8 mouse cellular contexts compared by ENCODE assay signal in the genomic region with DNA sequence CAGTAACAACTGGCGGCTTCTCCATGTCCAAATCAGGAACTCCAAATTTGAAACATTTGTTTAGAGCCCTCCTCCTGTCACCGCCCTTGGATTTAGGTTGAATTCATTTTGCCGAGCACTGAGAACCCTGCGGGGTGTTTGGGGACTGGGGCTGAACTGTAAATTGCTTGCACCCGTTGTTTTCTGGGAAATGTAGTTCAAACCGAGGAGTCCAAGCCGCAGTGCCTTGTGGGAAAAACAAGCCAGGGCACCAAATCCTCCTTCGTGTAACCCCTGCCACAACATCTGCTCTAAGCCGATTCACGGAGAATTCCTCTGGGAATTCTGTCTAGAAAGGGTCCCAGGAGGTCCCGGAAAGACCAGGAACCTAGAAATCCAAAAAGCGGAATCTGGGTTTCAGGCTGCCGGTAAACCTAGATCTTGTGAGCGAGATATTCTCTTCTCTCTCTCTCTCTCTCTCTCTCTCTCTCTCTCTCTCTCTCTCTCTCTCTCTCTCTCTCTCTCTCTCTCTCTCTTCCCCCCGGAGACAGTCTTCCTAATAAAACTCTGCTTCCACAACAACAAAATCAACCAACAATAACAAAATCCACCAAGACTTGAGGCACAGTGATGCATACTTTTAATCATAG. TPM values are rescaled to one million over a fixed set of nuclear protein-coding genes. Genes with fewer than 3 reads are reported as not detected.
DNase-seq lines count a peak whose midpoint lies in the region; ATAC-seq and TF ChIP-seq lines count a peak whose summit lies in the region.

No protein-coding gene starts in this region.

- no peaks in the 10 kb centered on the region for H3K27me3 ChIP-seq in heart, embryonic 12.5 days (replicated peaks)
- no peaks in the 10 kb centered on the region for H3K27me3 ChIP-seq in kidney, postnatal 0 days (ENCODE audit: insufficient read depth, low read length)
- no peaks in the 10 kb centered on the region for H3K27me3 ChIP-seq in liver, embryonic 11.5 days (replicated peaks; ENCODE audit: control insufficient read depth, insufficient read depth, low read length)
- no peaks in the 10 kb centered on the region for H3K27me3 ChIP-seq in stomach, embryonic 15.5 days (replicated peaks)

- H3K27ac ChIP-seq in heart, embryonic 12.5 days (ENCODE audit: poor library complexity, severe bottlenecking), result peak overlapping the region; percentile 72
- peak overlapping the region; percentile 66 for H3K27ac ChIP-seq in kidney, postnatal 0 days
- H3K27ac ChIP-seq in liver, embryonic 11.5 days (ENCODE audit: low read depth, low read length), result no peak overlapping the region
- H3K27ac ChIP-seq in stomach, embryonic 15.5 days, result peak overlapping the region; percentile 70

- peak; percentile 63 for ATAC-seq in erythroid progenitor cell, adult 5-6 weeks (replicated peaks; ENCODE audit: low FRiP score, poor library complexity, severe bottlenecking)
- ATAC-seq in heart, embryonic 12.5 days (ENCODE audit: insufficient number of reproducible peaks, low FRiP score), result peak; percentile 62
- peak; percentile 60; the same call in 1 of the 2 replicates for ATAC-seq in kidney, postnatal 0 days (replicated peaks; ENCODE audit: low FRiP score, low read depth)
- peak; percentile 54 for ATAC-seq in liver, embryonic 11.5 days (replicated peaks; ENCODE audit: low FRiP score)
- ATAC-seq in stomach, embryonic 15.5 days (ENCODE audit: insufficient read depth, low FRiP score, low read depth), result peak; percentile 47; the same call in 1 of the 2 replicates

- peak overlapping the region; percentile 59 for H3K9ac ChIP-seq in heart, embryonic 12.5 days
- peak overlapping the region; percentile 58 for H3K9ac ChIP-seq in kidney, postnatal 0 days (ENCODE audit: low read depth, low read length)
- H3K9ac ChIP-seq in liver, embryonic 11.5 days (ENCODE audit: low read depth, low read length), result peak overlapping the region; percentile 14
- peak overlapping the region; percentile 33; the same call in 1 of the 2 replicates for H3K9ac ChIP-seq in stomach, embryonic 15.5 days

- H3K4me1 ChIP-seq in heart, embryonic 12.5 days (replicated peaks), result peaks cover 14% of the 10 kb centered on the region
- H3K4me1 ChIP-seq in kidney, postnatal 0 days (replicated peaks; ENCODE audit: insufficient read depth, low read length), result peaks cover 7% of the 10 kb centered on the region
- peaks cover 8% of the 10 kb centered on the region for H3K4me1 ChIP-seq in liver, embryonic 11.5 days (replicated peaks; ENCODE audit: control insufficient read depth, insufficient read depth, low read length)
- H3K4me1 ChIP-seq in stomach, embryonic 15.5 days, result 0 out of 2 replicates have a peak, but pooled peaks cover 2% of the 10 kb centered on the region

- H3K9me3 ChIP-seq in heart, embryonic 12.5 days (replicated peaks), result no peaks in the 10 kb centered on the region
- no peaks in the 10 kb centered on the region for H3K9me3 ChIP-seq in kidney, postnatal 0 days (replicated peaks; ENCODE audit: low read length)
- no peaks in the 10 kb centered on the region for H3K9me3 ChIP-seq in liver, embryonic 11.5 days (ENCODE audit: control insufficient read depth, low read length)
- H3K9me3 ChIP-seq in stomach, embryonic 15.5 days, result no peaks in the 10 kb centered on the region

- WGBS in heart, embryonic 12.5 days, result under 1% methylated on average over 14 of the region's 15 CpGs
- 2% methylated on average over 15 of the region's 15 CpGs for WGBS in kidney, postnatal 0 days
- 5% methylated on average over 15 of the region's 15 CpGs for WGBS in liver, embryonic 11.5 days
- under 1% methylated on average over 15 of the region's 15 CpGs for whole genome bisulfite sequencing in stomach, embryonic 15.5 days

- peaks cover 9% of the 10 kb centered on the region for H3K36me3 ChIP-seq in heart, embryonic 12.5 days
- H3K36me3 ChIP-seq in kidney, postnatal 0 days (ENCODE audit: insufficient read depth, low read length), result 0 out of 2 replicates have a peak, but pooled peaks cover 4% of the 10 kb centered on the region
- H3K36me3 ChIP-seq in liver, embryonic 11.5 days (ENCODE audit: control insufficient read depth, insufficient read depth, low read length), result peaks cover 3% of the 10 kb centered on the region; the same call in 1 of the 2 replicates
- H3K36me3 ChIP-seq in stomach, embryonic 15.5 days, result peaks cover 3% of the 10 kb centered on the region; the same call in 1 of the 2 replicates

- peak; percentile 85 for DNase-seq in CD4-positive, CD25-positive, alpha-beta regulatory T cell, adult 2 months (ENCODE audit: low read depth, low spot score)
- peak; percentile 77 for DNase-seq in brain, embryonic 18.5 days (ENCODE audit: low read depth, low spot score)
- DNase-seq in kidney, postnatal 0 days (ENCODE audit: low spot score), result peak; percentile 94
- peak; percentile 78 for DNase-seq in liver, embryonic 11.5 days (ENCODE audit: low spot score)
- peak; percentile 50 to 54 for DNase-seq in natural killer cell, adult 2 months (ENCODE audit: low spot score in 2 of 2)

- peak overlapping the region; percentile 63 for H3K4me3 ChIP-seq in heart, embryonic 12.5 days
- peak overlapping the region; percentile 68 for H3K4me3 ChIP-seq in kidney, postnatal 0 days (replicated peaks; ENCODE audit: low read depth, low read length)
- peak overlapping the region; percentile 68 for H3K4me3 ChIP-seq in liver, embryonic 11.5 days (ENCODE audit: low read depth, low read length)
- peak overlapping the region; percentile 77 for H3K4me3 ChIP-seq in stomach, embryonic 15.5 days (replicated peaks)

- H3K4me2 ChIP-seq in heart, embryonic 12.5 days, result peak overlapping the region; percentile 88
- H3K4me2 ChIP-seq in kidney, postnatal 0 days (ENCODE audit: low read length), result peak overlapping the region; percentile 63
- peak overlapping the region; percentile 90 for H3K4me2 ChIP-seq in liver, embryonic 11.5 days
- H3K4me2 ChIP-seq in stomach, embryonic 15.5 days, result peak overlapping the region; percentile 79

- no peak for TF ChIP-seq CTCF in kidney, postnatal 0 days (IDR thresholded peaks at IDR 0.05; ENCODE audit: low read depth)

RNA-seq across cellular contexts. Expression of a gene that starts 1.2 kb away (rescaled TPM):
- total RNA-seq in erythroid progenitor cell, adult 5-6 weeks (2015; ENCODE audit: low replicate concordance), result 2.9 and 5.9 TPM in 2 replicates
- 3.5 and 4.7 TPM in 2 replicates for total RNA-seq in erythroid progenitor cell, adult 5-6 weeks (2017; ENCODE audit: low replicate concordance)
- polyA plus RNA-seq in heart, embryonic 12.5 days (2016; fragmentation: Nextera tagmentation; extraction: Ambion mirVana), result 10.5 and 10.6 TPM in 2 replicates
- polyA plus RNA-seq in kidney, postnatal 0 days (2015; fragmentation: Nextera tagmentation; extraction: Ambion mirVana), result 10.5 and 10.6 TPM in 2 replicates
- polyA plus RNA-seq in liver, embryonic 11.5 days (2014; fragmentation: Nextera tagmentation; extraction: Ambion mirVana), result 9.6 and 10.2 TPM in 2 replicates
- polyA plus RNA-seq in stomach, embryonic 15.5 days (2015; fragmentation: Nextera tagmentation; extraction: Ambion mirVana), result 11.4 and 11.6 TPM in 2 replicates

RNA-seq across cellular contexts. Expression of a gene that starts 16.6 kb away (rescaled TPM):
- total RNA-seq in erythroid progenitor cell, adult 5-6 weeks (2015; ENCODE audit: low replicate concordance), result not detected in 2 replicates
- not detected in 2 replicates for total RNA-seq in erythroid progenitor cell, adult 5-6 weeks (2017; ENCODE audit: low replicate concordance)
- 4.4 and 4.5 TPM in 2 replicates for polyA plus RNA-seq in heart, embryonic 12.5 days (2016; fragmentation: Nextera tagmentation; extraction: Ambion mirVana)
- polyA plus RNA-seq in kidney, postnatal 0 days (2015; fragmentation: Nextera tagmentation; extraction: Ambion mirVana), result 7.5 and 7.7 TPM in 2 replicates
- polyA plus RNA-seq in liver, embryonic 11.5 days (2014; fragmentation: Nextera tagmentation; extraction: Ambion mirVana), result 2.4 and 3.0 TPM in 2 replicates
- polyA plus RNA-seq in stomach, embryonic 15.5 days (2015; fragmentation: Nextera tagmentation; extraction: Ambion mirVana), result 5.7 and 6.2 TPM in 2 replicates

RNA-seq across cellular contexts. Expression of a gene that starts 40.3 kb away (rescaled TPM):
- not detected in 2 replicates for total RNA-seq in erythroid progenitor cell, adult 5-6 weeks (2015; ENCODE audit: low replicate concordance)
- not detected in 2 replicates for total RNA-seq in erythroid progenitor cell, adult 5-6 weeks (2017; ENCODE audit: low replicate concordance)
- not detected in 2 replicates for polyA plus RNA-seq in heart, embryonic 12.5 days (2016; fragmentation: Nextera tagmentation; extraction: Ambion mirVana)
- not detected in 2 replicates for polyA plus RNA-seq in kidney, postnatal 0 days (2015; fragmentation: Nextera tagmentation; extraction: Ambion mirVana)
- not detected in 2 replicates for polyA plus RNA-seq in liver, embryonic 11.5 days (2014; fragmentation: Nextera tagmentation; extraction: Ambion mirVana)
- polyA plus RNA-seq in stomach, embryonic 15.5 days (2015; fragmentation: Nextera tagmentation; extraction: Ambion mirVana), result not detected in 2 replicates

RNA-seq across cellular contexts. Expression of a gene that starts 48.7 kb away (rescaled TPM):
- 0.72 and 5.0 TPM in 2 replicates for total RNA-seq in erythroid progenitor cell, adult 5-6 weeks (2015; ENCODE audit: low replicate concordance)
- 1.9 and 4.2 TPM in 2 replicates for total RNA-seq in erythroid progenitor cell, adult 5-6 weeks (2017; ENCODE audit: low replicate concordance)
- polyA plus RNA-seq in heart, embryonic 12.5 days (2016; fragmentation: Nextera tagmentation; extraction: Ambion mirVana), result 10.9 and 11.4 TPM in 2 replicates
- 9.1 and 9.8 TPM in 2 replicates for polyA plus RNA-seq in kidney, postnatal 0 days (2015; fragmentation: Nextera tagmentation; extraction: Ambion mirVana)
- 9.0 and 10.0 TPM in 2 replicates for polyA plus RNA-seq in liver, embryonic 11.5 days (2014; fragmentation: Nextera tagmentation; extraction: Ambion mirVana)
- 11.3 and 12.1 TPM in 2 replicates for polyA plus RNA-seq in stomach, embryonic 15.5 days (2015; fragmentation: Nextera tagmentation; extraction: Ambion mirVana)
